Mouse (Mus musculus): Measurements from ENCODE around the gene Car5a. TPM values are rescaled to one million over a fixed set of nuclear protein-coding genes. Genes with fewer than 3 reads are reported as not detected.

Car5a gene
- polyA plus RNA-seq, 1 experiment from 2014 or later = 0.40 TPM

GRCm38 (mm10) chr8:121930047-121930446 lies 14.7 kb downstream of the Car5a start:
- WGBS = 82% methylated on average over 4 of the region's 4 CpGs
- ATAC-seq (replicated peaks; ENCODE audit: low FRiP score) = no peak

GRCm38 (mm10) chr8:121927316-121927715 lies 17.4 kb downstream of the Car5a start:
- Histone ChIP-seq H3K27me3 (no peaks in the 10 kb centered on the region), H3K36me3 (no peaks in the 10 kb centered on the region), H3K4me3 (replicated peaks) (no peak overlapping the region), H3K9ac (no peak overlapping the region), H3K4me2 (no peak overlapping the region), H3K4me1 (peaks cover 4% of the 10 kb centered on the region), H3K27ac (no peak overlapping the region), H3K9me3 (replicated peaks) (no peaks in the 10 kb centered on the region)
- WGBS = 37% methylated on average over 8 of the region's 8 CpGs
- no peak for ATAC-seq (replicated peaks; ENCODE audit: low FRiP score)

More at GRCm38 (mm10) chr8:121930047-121930446, 14.7 kb downstream of the Car5a start:
- Histone ChIP-seq H3K4me2 (no peak overlapping the region), H3K9ac (no peak overlapping the region), H3K27me3 (no peaks in the 10 kb centered on the region), H3K36me3 (no peaks in the 10 kb centered on the region), H3K27ac (no peak overlapping the region), H3K4me1 (0 out of 2 replicates have a peak, but pooled peaks cover 4% of the 10 kb centered on the region), H3K4me3 (replicated peaks) (no peak overlapping the region), H3K9me3 (replicated peaks) (no peaks in the 10 kb centered on the region)

- H3K36me3 ChIP-seq = no peaks in the 10 kb centered on the region
- no peak overlapping the region for H3K27ac ChIP-seq
- no peaks in the 10 kb centered on the region for H3K27me3 ChIP-seq
- H3K4me1 ChIP-seq = peaks cover 15% of the 10 kb centered on the region
- no peaks in the 10 kb centered on the region for H3K9me3 ChIP-seq (replicated peaks)
- no peak for ATAC-seq (replicated peaks; ENCODE audit: low FRiP score)
- no peak overlapping the region for H3K4me2 ChIP-seq
- no peak overlapping the region for H3K9ac ChIP-seq
- WGBS = 56% methylated on average over 8 of the region's 8 CpGs
- H3K4me3 ChIP-seq (replicated peaks) = no peak overlapping the region
Observed at GRCm38 (mm10) chr8:121926266-121926665, 18.4 kb downstream of the Car5a start.

- no peak for ATAC-seq (replicated peaks; ENCODE audit: low FRiP score)
- H3K9ac ChIP-seq = no peak overlapping the region
Observed at GRCm38 (mm10) chr8:121925624-121926023, 19.1 kb downstream of the Car5a start.

GRCm38 (mm10) chr8:121924681-121925080 lies 20.0 kb downstream of the Car5a start:
- 90% methylated on average over 5 of the region's 5 CpGs for WGBS

More at GRCm38 (mm10) chr8:121925624-121926023, 19.1 kb downstream of the Car5a start:
- no peak overlapping the region for H3K4me3 ChIP-seq (replicated peaks)
- H3K4me1 ChIP-seq = peaks cover 19% of the 10 kb centered on the region
- 28% methylated on average over 10 of the region's 10 CpGs for WGBS
- no peaks in the 10 kb centered on the region for H3K27me3 ChIP-seq
- no peak overlapping the region for H3K4me2 ChIP-seq
- no peaks in the 10 kb centered on the region for H3K9me3 ChIP-seq (replicated peaks)
- no peaks in the 10 kb centered on the region for H3K36me3 ChIP-seq
- no peak overlapping the region for H3K27ac ChIP-seq

GRCm38 (mm10) chr8:121922101-121922500 lies 22.6 kb downstream of the Car5a start:
- H3K27me3 ChIP-seq = no peaks in the 10 kb centered on the region
- no peak overlapping the region for H3K9ac ChIP-seq
- H3K9me3 ChIP-seq (replicated peaks) = no peaks in the 10 kb centered on the region
- ATAC-seq (replicated peaks; ENCODE audit: low FRiP score) = no peak
- no peak overlapping the region for H3K4me3 ChIP-seq (replicated peaks)
- H3K4me1 ChIP-seq = peaks cover 33% of the 10 kb centered on the region
- no peak overlapping the region for H3K4me2 ChIP-seq
- no peaks in the 10 kb centered on the region for H3K36me3 ChIP-seq
- WGBS = 21% methylated on average over 8 of the region's 8 CpGs
- H3K27ac ChIP-seq = peak overlapping the region; percentile 65; the same call in 1 of the 2 replicates

More at GRCm38 (mm10) chr8:121924681-121925080, 20.0 kb downstream of the Car5a start:
- H3K4me3 ChIP-seq (replicated peaks) = no peak overlapping the region
- H3K9me3 ChIP-seq (replicated peaks) = no peaks in the 10 kb centered on the region
- H3K9ac ChIP-seq = no peak overlapping the region
- no peak overlapping the region for H3K27ac ChIP-seq
- H3K4me1 ChIP-seq = peaks cover 21% of the 10 kb centered on the region
- H3K4me2 ChIP-seq = no peak overlapping the region
- no peak for ATAC-seq (replicated peaks; ENCODE audit: low FRiP score)
- no peaks in the 10 kb centered on the region for H3K27me3 ChIP-seq
- H3K36me3 ChIP-seq = no peaks in the 10 kb centered on the region

GRCm38 (mm10) chr8:121921582-121921981 lies 23.1 kb downstream of the Car5a start:
- WGBS = 74% methylated on average over 8 of the region's 8 CpGs

GRCm38 (mm10) chr8:121919731-121920130 lies 25.0 kb downstream of the Car5a start:
- 27% methylated on average over 3 of the region's 3 CpGs for WGBS
- H3K9ac ChIP-seq = no peak overlapping the region
- peaks cover 33% of the 10 kb centered on the region for H3K4me1 ChIP-seq
- ATAC-seq (replicated peaks; ENCODE audit: low FRiP score) = peak; percentile 55
- H3K36me3 ChIP-seq = no peaks in the 10 kb centered on the region
- no peak overlapping the region for H3K4me2 ChIP-seq
- peak overlapping the region; percentile 10; the same call in 1 of the 2 replicates for H3K27ac ChIP-seq
- H3K27me3 ChIP-seq = no peaks in the 10 kb centered on the region
- H3K4me3 ChIP-seq (replicated peaks) = no peak overlapping the region
- no peaks in the 10 kb centered on the region for H3K9me3 ChIP-seq (replicated peaks)

More at GRCm38 (mm10) chr8:121921582-121921981, 23.1 kb downstream of the Car5a start:
- no peaks in the 10 kb centered on the region for H3K9me3 ChIP-seq (replicated peaks)
- ATAC-seq (replicated peaks; ENCODE audit: low FRiP score) = no peak
- no peak overlapping the region for H3K9ac ChIP-seq
- H3K27me3 ChIP-seq = no peaks in the 10 kb centered on the region
- no peak overlapping the region for H3K4me3 ChIP-seq (replicated peaks)
- H3K4me2 ChIP-seq = no peak overlapping the region
- H3K36me3 ChIP-seq = no peaks in the 10 kb centered on the region
- peak overlapping the region; percentile 65; the same call in 1 of the 2 replicates for H3K27ac ChIP-seq
- H3K4me1 ChIP-seq = peaks cover 33% of the 10 kb centered on the region

- Histone ChIP-seq H3K27me3 (no peaks in the 10 kb centered on the region), H3K4me1 (peaks cover 33% of the 10 kb centered on the region), H3K9ac (no peak overlapping the region), H3K4me2 (no peak overlapping the region), H3K4me3 (replicated peaks) (no peak overlapping the region), H3K9me3 (replicated peaks) (no peaks in the 10 kb centered on the region), H3K27ac (0 out of 2 replicates have a peak overlapping the region, but pooled peaks have one; percentile 10), H3K36me3 (no peaks in the 10 kb centered on the region)
- 46% methylated on average over 4 of the region's 4 CpGs for whole genome bisulfite sequencing
- ATAC-seq (replicated peaks; ENCODE audit: low FRiP score) = no peak; the same call in 1 of the 2 replicates
Observed at GRCm38 (mm10) chr8:121919158-121919557, 25.5 kb downstream of the Car5a start.

- 79% methylated on average over 8 of the region's 8 CpGs for WGBS
- no peak overlapping the region for H3K27ac ChIP-seq
- H3K27me3 ChIP-seq = peaks cover 9% of the 10 kb centered on the region; the same call in 1 of the 2 replicates
- H3K9ac ChIP-seq = no peak overlapping the region
- no peak overlapping the region for H3K4me2 ChIP-seq
- H3K36me3 ChIP-seq = no peaks in the 10 kb centered on the region
- no peak for ATAC-seq (replicated peaks; ENCODE audit: low FRiP score)
- peaks cover 14% of the 10 kb centered on the region for H3K4me1 ChIP-seq
- no peak overlapping the region for H3K4me3 ChIP-seq (replicated peaks)
- no peaks in the 10 kb centered on the region for H3K9me3 ChIP-seq (replicated peaks)
Observed at GRCm38 (mm10) chr8:121913378-121913777, 31.3 kb downstream of the Car5a start.

GRCm38 (mm10) chr8:121912831-121913230 lies 31.9 kb downstream of the Car5a start:
- Histone ChIP-seq H3K4me3 (replicated peaks) (no peak overlapping the region), H3K4me1 (peaks cover 19% of the 10 kb centered on the region), H3K9ac (no peak overlapping the region), H3K36me3 (no peaks in the 10 kb centered on the region), H3K27me3 (peaks cover 9% of the 10 kb centered on the region; the same call in 1 of the 2 replicates), H3K27ac (no peak overlapping the region), H3K9me3 (replicated peaks) (no peaks in the 10 kb centered on the region), H3K4me2 (no peak overlapping the region)
- 77% methylated on average over 3 of the region's 3 CpGs for WGBS
- no peak for ATAC-seq (replicated peaks; ENCODE audit: low FRiP score)

- H3K27ac ChIP-seq = no peak overlapping the region
- 78% methylated on average over 7 of the region's 7 CpGs for WGBS
- no peak for ATAC-seq (replicated peaks; ENCODE audit: low FRiP score)
- H3K4me2 ChIP-seq = no peak overlapping the region
- H3K27me3 ChIP-seq = peaks cover 9% of the 10 kb centered on the region; the same call in 1 of the 2 replicates
- no peak overlapping the region for H3K4me3 ChIP-seq (replicated peaks)
- H3K36me3 ChIP-seq = no peaks in the 10 kb centered on the region
- H3K9ac ChIP-seq = no peak overlapping the region
- no peaks in the 10 kb centered on the region for H3K9me3 ChIP-seq (replicated peaks)
- H3K4me1 ChIP-seq = peaks cover 22% of the 10 kb centered on the region
Observed at GRCm38 (mm10) chr8:121911987-121912386, 32.7 kb downstream of the Car5a start.

- no peak overlapping the region for H3K9ac ChIP-seq
- H3K9me3 ChIP-seq (replicated peaks) = no peaks in the 10 kb centered on the region
- no peak overlapping the region for H3K4me2 ChIP-seq
- H3K36me3 ChIP-seq = no peaks in the 10 kb centered on the region
- no peak overlapping the region for H3K27ac ChIP-seq
- no peak overlapping the region for H3K4me3 ChIP-seq (replicated peaks)
- peaks cover 9% of the 10 kb centered on the region; the same call in 1 of the 2 replicates for H3K27me3 ChIP-seq
- WGBS = 91% methylated on average over 6 of the region's 6 CpGs
- peaks cover 28% of the 10 kb centered on the region for H3K4me1 ChIP-seq
- no peak for ATAC-seq (replicated peaks; ENCODE audit: low FRiP score)
Observed at GRCm38 (mm10) chr8:121911400-121911799, 33.3 kb downstream of the Car5a start.
